Mouse (Mus musculus) spleen, adult 2 months (tissue): ENCODE results near the gene Vps53.

Experiments used
- CTCF ChIP-seq: fragments of 200-500 bp; IDR thresholded peaks from 2 replicates; pipeline ENCODE4 v1.5.1; 2011; ENCODE audit warnings: mild to moderate bottlenecking, inconsistent platforms; ENCODE audit not compliant: insufficient read depth, insufficient read length, insufficient replicate concordance; ENCODE audit errors: extremely low read depth
- POLR2A ChIP-seq: fragments of 200-500 bp; IDR thresholded peaks from 2 replicates; pipeline ENCODE4 v1.6.1; 2011; ENCODE audit warnings: low read depth, low read length, inconsistent platforms

GRCm38 (mm10) chr11:76145169-76145568 is 34.3 kb downstream of the Vps53 start:
- TF ChIP-seq POLR2A (no peak), CTCF (no peak)
